Mouse (Mus musculus): ENCODE data around the gene Umad1. TPM values are rescaled to one million over a fixed set of nuclear protein-coding genes. Genes with fewer than 3 reads are reported as not detected.

Gene Umad1
- total and polyA plus RNA-seq, 3 experiments = 7.6 to 17.5 (median 10.0) TPM

GRCm38 (mm10) chr6:8393029-8393428, 133.9 kb downstream of the Umad1 start:
- Histone ChIP-seq H3K9me3 (replicated peaks; ENCODE audit: low read length) (no peaks in the 10 kb centered on the region), H3K36me3 (replicated peaks in 1 of 2; ENCODE audit: control insufficient read depth in 1 of 2, insufficient read depth in 1 of 2, low read length in 1 of 2) (no peaks in the 10 kb centered on the region), H3K4me2 (ENCODE audit: insufficient read depth, low read depth, poor library complexity, severe bottlenecking) (no peak overlapping the region), H3K27me3 (replicated peaks) (no peaks in the 10 kb centered on the region), H3K4me3 (replicated peaks in 1 of 3; ENCODE audit: low read depth in 2 of 3, low read length in 2 of 3, poor library complexity in 1 of 3) (no peak overlapping the region), H3K4me1 (ENCODE audit: control insufficient read depth in 1 of 2, insufficient read depth in 2 of 2) (peaks cover 3 to 37% of the 10 kb centered on the region in 2 experiments; a peak in 3 of 4 replicates), H3K27ac (ENCODE audit: insufficient read depth, low read depth) (no peak overlapping the region), H3K9ac (ENCODE audit: insufficient read depth, low read depth) (no peak overlapping the region), H3K79me2 (replicated peaks; ENCODE audit: control insufficient read depth, extremely low read depth, insufficient read depth, poor library complexity, severe bottlenecking) (no peaks in the 10 kb centered on the region)
- in situ Hi-C loops (cut with MboI; ENCODE audit: low pct_ligation_motif_present, low pct_unique_long_range_greater_than_20kb, low sequenced_read_pairs) (no loop called here), dilution Hi-C loops (cut with MboI; ENCODE audit: extremely low pct_ligation_motif_present, extremely low pct_unique_long_range_greater_than_20kb, low sequenced_read_pairs) (no loop called here)
- no peak for DNase-seq (ENCODE audit: extremely low read depth)
- no peak for TF ChIP-seq E2F4 (IDR thresholded peaks at IDR 0.05; ENCODE audit: insufficient replicate concordance, low read depth, low read length)
- no peak for TF ChIP-seq MYC (IDR thresholded peaks at IDR 0.05; ENCODE audit: low read depth, low read length)
- TF ChIP-seq EP300 (IDR thresholded peaks at IDR 0.05; ENCODE audit: low read length) = no peak
- TF ChIP-seq CTCF (conservative IDR thresholded peaks at IDR 0.05 in 1 of 2, IDR thresholded peaks at IDR 0.05 in 1 of 2; ENCODE audit: low read depth in 2 of 2, low read length in 2 of 2) = no peak
- no peak for TF ChIP-seq KAT2A (IDR thresholded peaks at IDR 0.05; ENCODE audit: insufficient replicate concordance, low read length)
- TF ChIP-seq USF1 (IDR thresholded peaks at IDR 0.05; ENCODE audit: low read depth, low read length) = no peak
- no peak for TF ChIP-seq ZC3H11A (IDR thresholded peaks at IDR 0.05; ENCODE audit: low read depth, low read length)
- TF ChIP-seq MXI1 (IDR thresholded peaks at IDR 0.05; ENCODE audit: low read depth, low read length) = no peak
- TF ChIP-seq ZNF384 (IDR thresholded peaks at IDR 0.05; ENCODE audit: low read depth, low read length) = no peak
- TF ChIP-seq ELF1 (IDR thresholded peaks at IDR 0.05; ENCODE audit: low read depth, low read length) = no peak

GRCm38 (mm10) chr6:8394044-8394443, 135.0 kb downstream of the Umad1 start:
- in situ Hi-C loops (cut with MboI; ENCODE audit: low pct_ligation_motif_present, low pct_unique_long_range_greater_than_20kb, low sequenced_read_pairs) = no loop called here
- Histone ChIP-seq H3K4me1 (ENCODE audit: control insufficient read depth in 1 of 2, insufficient read depth in 2 of 2) (peaks cover 3 to 37% of the 10 kb centered on the region in 2 experiments; a peak in 3 of 4 replicates), H3K9me3 (replicated peaks; ENCODE audit: low read length) (no peaks in the 10 kb centered on the region), H3K36me3 (replicated peaks in 1 of 2; ENCODE audit: control insufficient read depth in 1 of 2, insufficient read depth in 1 of 2, low read length in 1 of 2) (no peaks in the 10 kb centered on the region), H3K4me2 (ENCODE audit: insufficient read depth, low read depth, poor library complexity, severe bottlenecking) (no peak overlapping the region), H3K9ac (ENCODE audit: insufficient read depth, low read depth) (no peak overlapping the region), H3K27me3 (replicated peaks) (no peaks in the 10 kb centered on the region), H3K4me3 (replicated peaks in 1 of 3; ENCODE audit: low read depth in 2 of 3, low read length in 2 of 3, poor library complexity in 1 of 3) (no peak overlapping the region), H3K27ac (ENCODE audit: insufficient read depth, low read depth) (no peak overlapping the region), H3K79me2 (replicated peaks; ENCODE audit: control insufficient read depth, extremely low read depth, insufficient read depth, poor library complexity, severe bottlenecking) (no peaks in the 10 kb centered on the region)
- TF ChIP-seq POLR2A (IDR thresholded peaks at IDR 0.05; ENCODE audit: low read depth, low read length) (no peak), HCFC1 (IDR thresholded peaks at IDR 0.05; ENCODE audit: low read depth, low read length) (no peak), MEF2A (IDR thresholded peaks at IDR 0.05; ENCODE audit: borderline replicate concordance, low read depth, low read length) (no peak), ZMIZ1 (IDR thresholded peaks at IDR 0.05; ENCODE audit: low read depth, low read length) (no peak)
- dilution Hi-C loops (cut with MboI; ENCODE audit: extremely low pct_ligation_motif_present, extremely low pct_unique_long_range_greater_than_20kb, low sequenced_read_pairs) = no loop called here
- DNase-seq (ENCODE audit: extremely low read depth) = no peak

GRCm38 (mm10) chr6:8395061-8395460, 136.0 kb downstream of the Umad1 start:
- H3K4me1 ChIP-seq (ENCODE audit: control insufficient read depth in 1 of 2, insufficient read depth in 2 of 2) = peaks cover 3 to 37% of the 10 kb centered on the region in 2 experiments; a peak in 2 of 4 replicates
- dilution Hi-C loops (cut with MboI; ENCODE audit: extremely low pct_ligation_motif_present, extremely low pct_unique_long_range_greater_than_20kb, low sequenced_read_pairs) (no loop called here), in situ Hi-C loops (cut with MboI; ENCODE audit: low pct_ligation_motif_present, low pct_unique_long_range_greater_than_20kb, low sequenced_read_pairs) (no loop called here)
- no peaks in the 10 kb centered on the region for H3K79me2 ChIP-seq (replicated peaks; ENCODE audit: control insufficient read depth, extremely low read depth, insufficient read depth, poor library complexity, severe bottlenecking)
- no peak overlapping the region for H3K4me2 ChIP-seq (ENCODE audit: insufficient read depth, low read depth, poor library complexity, severe bottlenecking)
- no peak overlapping the region for H3K27ac ChIP-seq (ENCODE audit: insufficient read depth, low read depth)
- no peak for DNase-seq (ENCODE audit: extremely low read depth)
- no peaks in the 10 kb centered on the region for H3K27me3 ChIP-seq (replicated peaks)
- H3K9ac ChIP-seq (ENCODE audit: insufficient read depth, low read depth) = no peak overlapping the region
- no peaks in the 10 kb centered on the region for H3K9me3 ChIP-seq (replicated peaks; ENCODE audit: low read length)
- no peak for TF ChIP-seq NRF1 (IDR thresholded peaks at IDR 0.05; ENCODE audit: low read depth, low read length)
- no peak for TF ChIP-seq ELF1 (IDR thresholded peaks at IDR 0.05; ENCODE audit: low read depth, low read length)
- TF ChIP-seq JUN (IDR thresholded peaks at IDR 0.05; ENCODE audit: insufficient read depth, low read depth, low read length) = no peak
- TF ChIP-seq RAD21 (IDR thresholded peaks at IDR 0.05; ENCODE audit: low read depth, low read length) = no peak
- TF ChIP-seq ZNF384 (IDR thresholded peaks at IDR 0.05; ENCODE audit: low read depth, low read length) = no peak
- no peak for TF ChIP-seq MYC (IDR thresholded peaks at IDR 0.05; ENCODE audit: low read depth, low read length)
- no peaks in the 10 kb centered on the region for H3K36me3 ChIP-seq (replicated peaks in 1 of 2; ENCODE audit: control insufficient read depth in 1 of 2, insufficient read depth in 1 of 2, low read length in 1 of 2)
- no peak overlapping the region for H3K4me3 ChIP-seq (replicated peaks in 1 of 3; ENCODE audit: low read depth in 2 of 3, low read length in 2 of 3, poor library complexity in 1 of 3)

Data from CH12.LX (cell line).